Mouse (Mus musculus) C2C12 (cell line): ENCODE data around the gene Ap4m1.

Experiments used
- CTCF ChIP-seq: IDR thresholded peaks from one replicate; pipeline ENCODE4 v1.5.1; 2011; ENCODE audit not compliant: control insufficient read depth, insufficient read depth, insufficient read length
- MAX ChIP-seq: IDR thresholded peaks from one replicate; pipeline ENCODE4 v1.6.1; 2011; ENCODE audit warnings: mild to moderate bottlenecking, control low read depth
- MYOD1 ChIP-seq: IDR thresholded peaks from one replicate; pipeline ENCODE4 v1.6.1; 2011; ENCODE audit warnings: low read depth; ENCODE audit not compliant: control insufficient read depth, insufficient read length

DNA sequence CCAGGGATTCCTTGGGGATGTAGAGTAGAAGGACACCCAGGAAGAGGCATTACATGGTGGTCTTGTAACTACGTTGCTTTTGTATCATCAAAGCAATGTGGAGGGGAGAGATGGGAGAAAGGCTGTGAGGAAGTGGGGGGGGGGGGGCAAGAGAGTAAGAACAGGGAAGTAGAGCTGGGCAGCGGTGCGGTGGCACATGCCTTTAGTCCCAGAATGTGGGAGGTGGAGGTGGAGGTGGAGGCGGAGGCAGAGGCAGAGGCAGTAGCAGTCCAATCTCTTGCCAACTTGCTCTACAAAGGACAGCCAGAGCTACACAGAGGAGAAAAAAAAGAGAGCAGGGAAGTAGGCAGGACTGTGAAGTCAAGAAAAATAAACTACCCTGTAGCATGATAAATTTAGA, 33.2 kb upstream of the Ap4m1 start:
- TF ChIP-seq CTCF (no peak), MAX (no peak), MYOD1 (no peak)
